Mouse (Mus musculus) mature B cell (primary cell): ENCODE measurements around the gene Col5a1.

Experiments
- in situ Hi-C: fragments of 300-500 bp; cut with MboI; formaldehyde crosslinking; loops from 2 replicates; pipeline ENCODE4 v1.14.3; 2019

Gene Col5a1

DNA sequence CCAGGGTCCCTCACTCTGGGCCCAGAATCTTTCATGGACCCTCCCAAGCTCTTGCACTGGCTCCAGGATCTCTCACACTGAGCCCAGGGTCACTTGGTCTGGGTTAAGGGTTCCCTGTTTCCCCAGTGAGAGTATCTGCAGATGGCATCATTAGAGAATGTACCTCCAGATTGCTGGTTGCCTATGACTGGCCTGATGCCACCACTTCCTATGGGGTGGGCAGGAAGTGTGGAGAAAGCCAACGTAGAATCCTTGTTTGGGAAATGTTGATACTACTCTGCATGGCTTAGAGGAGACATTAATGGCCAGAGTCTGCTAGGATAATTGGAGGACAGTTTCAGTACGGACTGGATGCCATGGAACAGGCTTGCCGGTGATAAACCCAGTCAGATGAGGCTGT lies 76.2 kb downstream of the Col5a1 start:
- in situ Hi-C loops = no loop called here

DNA sequence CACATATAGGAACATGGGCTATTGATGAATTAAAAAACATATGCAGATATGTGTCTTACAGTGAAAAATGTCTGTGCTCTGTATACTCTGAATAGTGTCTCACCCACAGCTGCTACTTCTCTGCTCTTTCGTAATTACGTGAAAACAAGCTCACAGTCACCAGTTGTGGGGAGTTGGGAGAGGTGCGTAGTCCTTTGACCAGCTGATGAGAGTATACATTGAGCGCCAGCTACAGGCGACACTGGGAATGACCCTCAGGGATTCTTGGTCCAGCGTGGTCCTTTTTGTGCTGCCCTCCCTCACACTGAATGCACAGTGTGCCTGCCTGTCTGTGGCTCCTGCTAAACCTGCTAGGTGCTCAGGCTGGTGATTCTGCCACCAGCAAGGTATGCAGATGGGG lies 82.9 kb downstream of the Col5a1 start:
- in situ Hi-C loops = no loop called here

DNA sequence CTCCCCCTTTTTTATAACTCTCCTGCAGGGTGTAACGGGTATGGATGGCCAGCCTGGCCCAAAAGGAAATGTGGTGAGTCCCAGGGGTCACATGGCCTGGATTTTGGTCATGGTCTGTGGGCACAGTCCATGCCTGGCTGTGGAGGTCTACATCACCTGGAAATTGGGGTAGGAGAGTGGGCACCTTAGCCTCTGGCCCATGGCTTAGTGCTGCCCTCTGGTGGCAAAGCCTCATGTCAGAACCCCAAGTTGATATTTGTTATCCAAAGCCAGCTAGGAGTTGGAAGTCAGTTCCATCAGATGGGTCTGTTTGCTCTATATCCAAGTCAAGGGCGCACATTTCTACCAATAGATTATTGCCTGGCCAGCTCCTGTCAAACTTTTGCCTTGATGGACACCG lies 87.6 kb downstream of the Col5a1 start:
- in situ Hi-C loops = no loop called here

DNA sequence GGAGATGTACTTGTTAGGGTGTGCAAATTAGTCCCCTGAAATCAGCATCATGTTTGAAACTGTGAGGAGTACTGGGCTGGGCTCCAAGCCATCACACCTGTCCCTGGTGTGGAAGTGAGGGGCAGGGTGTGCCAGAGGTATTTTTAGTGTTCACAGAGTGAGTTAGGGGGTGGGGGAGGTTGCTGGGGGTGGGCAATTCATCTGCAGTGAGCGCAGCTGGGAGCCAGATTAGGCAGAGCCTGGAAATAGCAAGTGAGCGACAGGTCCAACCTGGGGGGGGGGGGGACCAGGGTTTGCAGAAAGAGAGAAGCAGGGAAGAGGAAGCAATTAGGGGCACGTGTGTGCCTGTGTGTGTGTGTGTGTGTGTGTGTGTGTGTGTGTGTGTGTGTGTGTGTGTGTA lies 89.6 kb downstream of the Col5a1 start:
- in situ Hi-C loops = no loop called here

DNA sequence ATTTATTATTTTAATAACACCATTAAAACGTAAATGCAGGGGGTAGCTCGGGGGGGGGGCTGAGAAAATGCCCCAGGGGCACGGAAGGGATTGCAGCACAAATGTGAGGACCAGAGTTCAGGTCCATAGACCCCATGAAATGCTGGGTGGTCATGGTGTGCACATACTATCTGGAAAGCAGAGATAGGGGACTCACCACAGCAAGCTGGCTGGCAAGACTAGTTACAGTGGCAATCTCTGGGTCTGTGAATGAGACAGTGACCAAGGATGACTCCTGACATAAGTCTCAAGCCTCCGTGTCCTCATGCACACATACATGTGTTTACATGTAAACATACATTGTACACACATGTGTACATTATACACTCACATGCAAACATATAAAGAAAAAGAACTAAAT lies 90.3 kb downstream of the Col5a1 start:
- in situ Hi-C loops = no loop called here

DNA sequence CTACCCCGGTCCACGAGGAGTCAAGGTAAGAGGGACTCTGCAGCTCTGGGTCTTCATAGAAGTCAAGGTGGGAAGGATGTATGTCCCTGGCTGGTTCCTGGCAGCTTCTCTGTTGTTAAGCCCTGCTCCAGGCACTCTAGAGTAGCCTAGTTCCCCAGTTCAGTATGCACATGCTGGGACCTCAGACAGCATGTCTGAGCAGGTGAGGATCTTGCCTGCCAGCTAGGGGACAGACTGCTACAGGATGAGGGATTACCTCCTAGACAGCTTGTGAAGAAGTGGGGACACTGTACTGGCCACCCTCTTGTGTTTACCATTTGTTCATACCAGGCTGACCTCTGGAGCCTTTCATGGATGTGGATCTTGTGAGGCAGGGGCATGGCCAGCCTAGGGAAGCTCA lies 94.8 kb downstream of the Col5a1 start:
- in situ Hi-C loops = no loop called here

DNA sequence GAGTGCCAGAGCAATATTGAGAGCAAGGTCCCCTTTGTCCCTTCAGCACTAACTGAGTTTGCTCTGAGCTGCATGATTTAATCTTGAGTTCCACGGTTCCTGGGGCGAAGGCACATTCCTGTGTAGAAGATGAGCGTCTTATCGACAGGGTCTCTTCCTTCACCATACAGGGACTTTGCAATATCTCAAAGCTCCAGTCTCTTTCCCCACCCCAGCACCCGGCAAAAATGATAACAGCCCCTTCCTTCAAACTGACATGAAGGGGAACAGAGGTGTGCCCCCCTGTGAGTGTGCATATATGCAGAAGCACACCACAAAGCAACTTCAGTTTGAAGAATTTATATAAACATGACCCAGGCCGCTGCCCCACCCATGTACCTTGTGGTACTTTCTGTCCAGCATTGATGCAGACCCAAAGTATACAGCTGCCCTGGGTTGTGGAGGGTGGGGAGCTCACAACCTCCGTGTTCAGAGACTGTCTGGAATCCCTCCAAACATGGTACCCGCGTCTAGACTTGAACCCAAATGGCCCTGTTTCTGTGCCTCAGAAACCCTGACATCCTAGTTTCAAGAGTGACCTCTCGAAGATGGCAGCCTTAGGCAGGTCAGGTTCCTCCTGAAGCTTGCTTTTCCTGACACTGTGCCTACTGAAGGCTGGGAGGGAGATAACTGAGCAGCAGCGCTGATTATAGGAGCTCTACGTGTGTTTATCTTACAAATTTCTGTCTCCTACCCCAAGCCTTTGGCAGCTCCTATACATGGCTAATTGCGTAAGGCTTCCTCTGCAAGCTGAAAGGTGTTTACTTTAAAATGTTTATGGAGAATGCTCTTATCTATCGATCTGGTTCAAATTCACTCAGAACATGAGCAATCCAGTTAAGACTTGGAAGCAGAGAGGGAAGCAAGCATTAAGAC lies 95.7 kb downstream of the Col5a1 start:
- in situ Hi-C loops = no loop called here

DNA sequence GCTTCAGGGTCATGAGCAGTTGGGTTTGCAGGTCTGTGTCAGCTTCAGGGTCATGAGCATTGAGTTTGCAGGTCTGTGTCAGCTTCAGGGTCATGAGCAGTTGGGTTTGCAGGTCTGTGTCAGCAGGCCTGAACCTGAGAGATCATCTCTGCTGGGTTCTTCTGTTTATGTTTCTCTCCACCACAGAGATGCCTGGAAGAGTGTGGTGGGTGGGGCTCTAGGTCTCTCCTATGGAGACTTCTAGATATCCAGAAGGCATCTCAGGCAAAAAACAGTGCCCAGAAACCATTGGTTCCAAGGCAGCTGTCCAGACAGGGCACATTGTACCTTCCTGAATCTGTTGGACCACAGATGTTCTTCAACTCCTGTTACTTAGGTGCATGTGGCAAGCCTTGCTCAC lies 96.9 kb downstream of the Col5a1 start:
- in situ Hi-C loops = no loop called here

DNA sequence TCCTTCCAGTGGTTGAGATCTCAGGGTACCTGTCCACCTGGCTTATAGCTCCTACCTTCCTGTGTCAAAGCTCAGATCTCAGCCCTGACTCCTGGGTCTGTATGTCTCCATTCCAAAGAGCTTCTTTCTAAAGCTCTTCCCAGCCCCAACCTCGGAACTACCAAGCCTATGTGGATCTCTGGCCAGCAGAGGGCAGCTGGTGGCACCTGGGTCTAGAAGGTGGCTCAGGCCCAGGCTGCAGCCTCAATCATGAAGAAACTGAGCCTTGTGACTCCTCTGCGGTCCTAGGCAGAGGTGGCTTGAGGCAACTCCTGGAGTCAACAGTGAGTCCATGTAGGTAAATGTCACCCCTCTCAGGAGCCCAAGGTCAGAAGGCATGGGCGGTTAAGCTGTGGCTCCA lies 97.7 kb downstream of the Col5a1 start:
- in situ Hi-C loops = no loop called here

DNA sequence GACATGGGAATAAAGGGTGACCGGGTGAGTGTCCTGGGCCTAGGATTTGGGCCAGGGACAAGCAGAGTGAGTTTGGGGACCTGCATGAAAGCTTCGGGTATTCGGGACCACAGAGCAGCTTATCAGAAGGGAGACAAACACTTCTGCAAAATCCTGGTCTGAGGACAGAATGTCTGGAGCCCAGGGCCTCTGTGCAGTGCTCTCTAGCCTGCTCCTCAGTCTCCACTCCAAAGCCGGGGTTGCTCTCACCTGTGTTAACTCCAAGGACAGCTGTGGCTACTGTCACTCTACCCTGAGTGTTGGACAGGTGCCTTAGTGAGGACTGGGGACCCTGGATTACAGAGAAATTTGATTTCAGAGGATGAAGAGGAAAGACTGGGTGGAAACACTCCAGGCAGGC lies 100.5 kb downstream of the Col5a1 start:
- in situ Hi-C loops = no loop called here

DNA sequence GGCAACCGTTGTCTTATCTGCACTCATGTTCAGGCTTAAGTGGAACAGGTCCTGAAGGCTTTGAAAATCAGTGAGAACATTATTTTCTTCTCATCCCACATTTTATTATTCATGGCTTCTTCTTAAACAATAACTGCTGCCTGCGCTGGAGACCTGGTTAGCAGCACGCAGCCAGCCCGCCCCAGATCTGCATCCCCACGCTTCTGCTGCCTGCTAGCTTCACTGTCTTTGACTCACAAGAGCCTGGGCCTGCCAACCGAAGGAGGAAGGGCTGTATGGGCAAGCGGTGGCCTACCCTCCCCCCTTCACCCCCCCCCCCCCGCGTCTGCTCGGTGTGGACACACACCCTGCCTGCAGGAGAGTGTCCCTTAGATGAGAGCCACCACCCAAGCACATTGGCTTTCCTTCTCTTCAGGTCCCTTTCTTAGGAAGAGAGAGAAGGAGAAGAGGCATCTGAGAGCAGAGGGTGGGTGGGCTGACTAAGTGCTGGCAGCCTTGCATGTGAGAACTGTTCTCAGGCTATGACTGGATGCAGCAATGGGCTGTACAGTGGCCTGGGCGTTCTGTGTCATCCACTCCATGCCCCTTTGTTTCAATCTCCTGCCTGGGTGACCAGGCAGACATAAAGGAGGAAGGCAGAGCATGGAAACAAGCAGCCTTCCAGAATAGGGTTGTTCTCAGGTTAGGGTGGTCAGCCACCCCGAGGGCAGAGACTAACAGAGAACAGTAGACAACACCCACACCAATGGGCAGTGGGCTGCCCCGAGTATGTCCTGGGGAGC lies 104.4 kb downstream of the Col5a1 start:
- in situ Hi-C loops = no loop called here

DNA sequence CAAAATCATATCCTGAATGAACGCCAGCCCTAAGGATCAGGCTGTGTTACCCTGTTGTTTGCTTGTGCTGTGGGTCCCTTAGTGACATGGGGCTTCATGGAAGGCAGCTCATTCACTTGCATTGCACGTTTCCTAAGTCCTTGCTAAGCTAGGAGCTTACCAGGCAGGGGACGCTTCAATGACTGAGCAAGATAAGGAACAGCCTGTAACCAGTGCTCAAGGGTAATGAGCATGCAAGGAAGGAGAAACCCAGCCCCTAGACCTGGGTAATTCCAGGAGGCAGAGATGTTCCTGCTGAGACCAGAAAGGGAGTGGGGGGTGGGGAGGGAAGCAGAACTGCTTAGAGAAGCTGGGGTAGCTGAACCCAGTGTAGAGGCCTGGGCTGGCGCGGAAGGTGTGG lies 107.2 kb downstream of the Col5a1 start:
- in situ Hi-C loops = no loop called here

DNA sequence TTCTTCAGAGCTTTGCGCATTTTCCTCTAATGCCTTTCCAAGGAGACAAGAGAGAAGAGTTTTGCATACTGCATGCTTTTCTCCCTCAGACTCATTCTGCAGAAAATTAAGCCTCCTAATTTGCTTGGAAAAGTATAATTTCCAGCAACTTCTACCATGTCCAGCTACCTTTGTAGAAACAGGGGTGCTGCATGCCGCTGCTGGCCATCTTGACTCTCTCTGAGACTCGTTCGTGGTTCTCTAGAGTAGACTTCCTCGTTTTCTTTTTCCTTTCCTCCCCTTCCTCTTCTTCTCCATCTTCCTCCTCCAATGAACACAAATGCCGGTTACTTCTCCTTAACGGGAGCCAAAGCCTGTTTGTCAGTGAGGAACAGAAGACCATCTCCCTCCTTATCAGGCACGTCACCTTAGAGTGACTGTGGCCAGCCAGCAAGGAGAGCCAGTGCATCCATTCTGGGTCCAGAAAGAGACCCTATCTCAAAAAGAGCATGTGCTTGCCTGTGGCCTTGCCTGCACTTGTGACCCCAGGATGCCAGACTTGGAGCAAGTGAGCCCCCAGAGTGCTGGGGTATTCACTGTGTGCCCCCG lies 113.9 kb downstream of the Col5a1 start:
- in situ Hi-C loops = no loop called here

DNA sequence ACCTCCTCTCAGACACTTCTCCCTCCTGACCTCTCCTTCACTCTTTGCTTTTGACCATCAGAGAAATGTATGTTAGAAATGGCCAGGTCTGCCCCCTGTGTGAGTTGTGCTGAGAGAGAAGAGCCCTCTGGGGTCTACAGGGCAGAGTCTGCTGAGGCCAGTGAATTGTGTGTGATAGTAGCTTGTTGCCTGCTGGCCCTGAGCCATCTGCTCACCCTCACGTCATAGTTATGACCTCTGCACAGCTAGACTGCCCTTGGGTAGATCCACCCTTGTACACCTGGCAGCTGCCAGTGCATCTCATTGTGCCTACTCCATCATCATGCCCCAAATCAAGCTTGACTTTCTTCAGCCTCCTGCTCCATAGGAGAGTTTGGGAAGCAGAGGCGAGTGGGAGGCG lies 114.4 kb downstream of the Col5a1 start:
- in situ Hi-C loops = no loop called here

DNA sequence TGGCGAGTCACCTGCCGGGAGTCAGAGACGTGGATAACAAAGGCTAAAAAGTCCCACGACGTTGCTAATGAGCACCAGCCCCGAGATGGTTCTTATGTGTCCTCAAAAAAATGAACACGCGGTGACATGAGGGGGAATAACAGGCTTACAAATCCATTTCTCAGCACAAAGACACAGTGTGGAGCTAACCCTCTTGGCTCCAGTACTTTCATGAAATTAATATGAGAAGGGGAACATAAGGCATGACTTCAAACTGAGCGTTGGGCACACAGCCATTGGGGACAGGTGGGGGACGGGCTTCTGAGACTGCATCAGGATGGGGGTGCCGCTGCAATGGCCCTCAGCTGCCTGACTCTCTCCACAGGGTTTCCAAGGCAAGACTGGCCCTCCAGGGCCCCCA lies 115.0 kb downstream of the Col5a1 start:
- in situ Hi-C loops = no loop called here

DNA sequence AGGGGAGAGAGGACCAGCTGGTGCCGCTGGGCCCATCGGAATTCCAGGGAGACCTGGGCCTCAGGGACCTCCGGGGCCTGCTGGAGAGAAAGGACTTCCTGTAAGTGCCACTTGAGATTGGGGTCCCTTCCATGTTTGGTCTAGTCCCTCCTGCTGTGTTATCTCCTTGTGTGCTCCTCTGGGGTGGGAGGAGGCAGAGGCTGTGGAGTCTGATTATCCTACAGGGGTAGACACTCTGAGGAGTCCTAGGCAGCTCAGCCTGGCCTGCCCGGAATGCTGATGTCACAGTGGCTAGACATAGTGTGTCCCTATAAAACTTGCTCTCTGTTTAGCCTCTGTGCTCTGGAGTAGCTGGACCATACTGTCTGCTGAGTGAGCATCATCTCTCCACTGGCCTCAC lies 119.0 kb downstream of the Col5a1 start:
- in situ Hi-C loops = no loop called here

DNA sequence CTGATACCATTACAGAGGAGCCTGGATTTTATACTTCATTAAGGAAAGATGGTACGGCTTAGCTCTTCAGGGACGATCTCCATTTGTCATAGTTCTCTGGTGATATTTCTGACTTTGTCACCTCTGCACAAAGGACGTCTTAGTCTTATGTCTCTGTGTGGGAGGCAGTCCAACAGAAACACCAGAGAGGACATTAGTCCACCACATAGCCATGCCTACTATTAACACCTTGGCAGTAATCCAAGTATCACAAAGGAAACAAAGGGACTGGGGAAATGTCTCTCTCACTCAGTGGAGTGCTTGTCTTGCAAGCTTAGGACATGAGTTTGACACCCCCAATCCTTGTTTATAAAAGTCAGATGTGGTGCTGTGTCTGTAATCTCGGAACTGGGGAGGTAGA lies 122.0 kb downstream of the Col5a1 start:
- in situ Hi-C loops = no loop called here

DNA sequence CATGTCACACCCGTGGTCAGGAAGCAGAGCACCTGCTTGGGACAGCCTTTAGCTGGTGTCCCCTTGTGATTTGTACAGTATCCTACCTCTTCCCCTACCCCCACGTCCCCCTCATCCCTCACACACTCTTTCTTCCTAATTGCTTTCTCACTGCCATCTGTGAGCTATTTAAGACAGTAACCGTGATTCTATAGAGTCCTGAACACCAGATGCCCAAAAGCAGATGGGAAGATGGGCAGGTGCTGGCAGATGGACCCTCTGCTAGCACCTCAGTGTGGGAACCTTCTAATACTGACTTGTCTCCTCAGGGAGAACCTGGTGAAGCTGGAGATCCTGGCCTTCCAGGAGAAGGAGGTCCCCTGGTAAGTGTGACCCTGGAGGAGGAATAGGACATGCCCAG lies 126.1 kb downstream of the Col5a1 start:
- in situ Hi-C loops = no loop called here

DNA sequence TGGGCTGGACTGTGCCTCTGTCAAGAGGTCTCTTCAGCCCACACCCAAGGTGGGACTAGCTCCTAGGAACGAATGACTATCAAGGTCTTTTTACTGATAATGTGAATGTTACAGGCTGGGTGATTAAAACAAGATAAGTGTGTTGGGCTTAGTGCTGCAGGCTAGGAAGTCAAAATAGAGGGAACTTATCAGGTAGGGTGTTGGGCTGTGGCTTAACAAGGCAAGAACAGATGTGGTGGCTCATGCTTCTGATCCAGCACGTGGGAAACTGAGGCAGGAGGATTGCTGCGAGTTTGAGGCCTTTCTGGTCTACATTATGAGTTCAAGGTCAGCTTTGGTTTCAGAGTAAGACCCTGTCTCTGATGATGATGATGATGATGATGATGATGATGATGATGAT lies 128.6 kb downstream of the Col5a1 start:
- in situ Hi-C loops = no loop called here

DNA sequence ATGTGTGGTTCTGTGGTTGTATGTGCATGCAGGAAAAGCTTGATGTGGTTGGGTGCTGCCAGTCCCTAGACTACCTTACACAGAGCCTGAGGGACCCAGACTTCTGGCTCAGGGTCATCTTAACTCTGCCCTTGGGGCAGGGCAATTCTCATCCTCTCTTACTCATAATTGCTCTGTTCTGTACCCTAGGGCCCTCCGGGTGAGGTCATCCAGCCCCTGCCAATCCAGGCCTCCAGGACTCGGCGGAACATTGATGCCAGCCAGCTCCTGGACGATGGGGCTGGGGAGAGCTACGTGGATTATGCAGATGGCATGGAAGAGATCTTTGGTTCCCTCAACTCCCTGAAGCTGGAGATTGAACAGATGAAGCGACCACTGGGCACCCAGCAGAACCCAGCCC lies 138.2 kb downstream of the Col5a1 start:
- in situ Hi-C loops = no loop called here

DNA sequence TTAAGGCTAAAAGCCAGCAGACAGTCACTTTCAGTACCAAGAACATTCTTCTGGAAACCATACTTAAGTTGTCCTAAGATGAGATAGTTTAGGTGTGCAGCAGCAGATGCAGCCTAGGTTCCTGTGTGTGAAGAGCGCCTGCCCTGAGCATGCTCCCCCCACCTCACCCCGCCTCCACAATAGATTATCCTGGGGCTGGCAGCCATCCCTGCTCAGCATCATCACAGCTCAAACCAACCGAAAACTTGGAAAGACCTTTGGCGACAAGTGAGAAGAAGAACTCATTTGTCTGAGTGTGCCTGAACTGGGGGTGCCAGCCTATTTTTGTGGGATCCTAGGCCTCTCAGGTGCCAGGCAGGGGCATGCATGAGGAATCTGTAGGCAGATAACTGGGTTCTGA lies 139.6 kb downstream of the Col5a1 start:
- in situ Hi-C loops = no loop called here

DNA sequence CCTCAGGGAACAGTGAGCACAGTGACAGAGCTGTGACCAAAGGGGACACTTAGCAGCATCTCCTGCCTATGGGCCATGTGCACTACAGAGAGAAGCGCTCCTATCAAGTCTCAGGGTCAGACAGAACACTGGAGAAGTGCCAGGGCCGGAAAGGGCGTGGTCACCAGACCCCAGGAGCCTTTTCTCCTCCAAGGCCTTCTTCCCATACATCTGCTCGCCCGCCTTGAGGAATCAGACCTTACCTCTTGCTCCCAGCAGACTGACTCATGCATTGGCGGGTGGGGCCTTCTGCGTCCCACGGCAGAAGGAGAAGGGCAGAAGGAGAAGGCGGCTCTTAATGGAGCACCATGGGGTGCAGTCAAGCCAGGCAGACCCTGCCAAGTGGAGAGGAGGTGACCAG lies 145.6 kb downstream of the Col5a1 start:
- in situ Hi-C loops = no loop called here

DNA sequence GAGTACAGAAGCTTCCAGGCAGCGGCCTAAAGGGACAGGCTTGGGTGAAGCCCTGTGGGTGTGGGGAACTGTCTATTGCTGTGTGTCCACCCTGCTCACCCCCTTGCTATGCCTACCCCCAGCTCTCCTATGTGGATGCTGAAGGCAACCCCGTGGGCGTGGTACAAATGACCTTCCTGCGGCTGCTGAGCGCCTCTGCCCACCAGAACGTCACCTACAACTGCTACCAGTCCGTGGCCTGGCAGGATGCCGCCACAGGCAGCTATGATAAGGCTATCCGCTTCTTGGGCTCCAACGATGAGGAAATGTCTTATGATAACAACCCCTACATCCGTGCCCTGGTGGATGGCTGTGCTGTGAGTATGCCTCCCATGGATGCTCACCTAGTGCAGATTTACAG lies 146.2 kb downstream of the Col5a1 start:
- in situ Hi-C loops = no loop called here
